Mouse (Mus musculus) ES-E14 (cell line): ENCODE results near the gene Clic1. TPM values are rescaled to one million over a fixed set of nuclear protein-coding genes. Genes with fewer than 3 reads are reported as not detected.

Source experiments
- DNase-seq: peaks from one replicate; pipeline ENCODE4 v3.0.0-alpha.2; 2013; ENCODE audit warnings: low read depth, low spot score
- H3K27ac ChIP-seq: 2 replicates; pipeline ENCODE4 v1.5.1; 2012; ENCODE audit warnings: low read depth, mild to moderate bottlenecking, low read length, moderate library complexity, mixed read lengths; ENCODE audit not compliant: poor library complexity, insufficient read depth, severe bottlenecking
- H3K36me3 ChIP-seq: 2 replicates; pipeline ENCODE4 v1.6.1; 2012; ENCODE audit warnings: mild to moderate bottlenecking, low read length, moderate library complexity, mixed read lengths; ENCODE audit not compliant: control insufficient read depth, poor library complexity, insufficient read depth, severe bottlenecking
- H3K4me1 ChIP-seq, 2 experiments: fragments of 150-350 bp in 1 of 2; sonication (generic) in 1 of 2; 2 replicates each; pipeline ENCODE4 v1.6.1; 2012; ENCODE audit warnings: low read length in 2 of 2, mild to moderate bottlenecking in 1 of 2, mixed read lengths in 1 of 2; ENCODE audit not compliant: control insufficient read depth in 2 of 2, insufficient read depth in 2 of 2, poor library complexity in 1 of 2
- H3K4me3 ChIP-seq, 2 experiments: fragments of 150-350 bp in 1 of 2; sonication (generic) in 1 of 2; 2 replicates each; pipeline ENCODE4 v1.5.1; 2012; ENCODE audit warnings: low read length in 2 of 2, low read depth in 1 of 2, mild to moderate bottlenecking in 1 of 2, mixed read lengths in 1 of 2; ENCODE audit not compliant: insufficient read depth in 1 of 2, poor library complexity in 1 of 2, severe bottlenecking in 1 of 2
- H3K9ac ChIP-seq: 2 replicates; pipeline ENCODE4 v1.6.1; 2012; ENCODE audit warnings: low read depth, mild to moderate bottlenecking, low read length, mixed read lengths; ENCODE audit not compliant: poor library complexity, insufficient read depth, severe bottlenecking
- H3K9me3 ChIP-seq: fragments of 150-350 bp; sonication (generic); 2 replicates; pipeline ENCODE4 v1.6.1; 2012; ENCODE audit warnings: low read depth, mild to moderate bottlenecking, low read length; ENCODE audit not compliant: control insufficient read depth, insufficient read depth
- CHD2 ChIP-seq: IDR thresholded peaks from 2 replicates; pipeline ENCODE4 v1.6.1; 2014; ENCODE audit warnings: mild to moderate bottlenecking, low read depth, low read length, inconsistent platforms
- HCFC1 ChIP-seq: IDR thresholded peaks from 2 replicates; pipeline ENCODE4 v1.6.1; 2012; ENCODE audit warnings: low read length, inconsistent platforms, borderline replicate concordance; ENCODE audit not compliant: insufficient read depth
- MAFK ChIP-seq: IDR thresholded peaks from 2 replicates; pipeline ENCODE4 v1.6.1; 2014; ENCODE audit warnings: mild to moderate bottlenecking, low read depth, low read length, inconsistent platforms; ENCODE audit not compliant: insufficient read depth
- ZC3H11A ChIP-seq: IDR thresholded peaks from 2 replicates; pipeline ENCODE4 v1.6.1; 2012; ENCODE audit warnings: low read depth, mild to moderate bottlenecking, inconsistent platforms, low read length, borderline replicate concordance
- ZNF384 ChIP-seq: IDR thresholded peaks from 2 replicates; pipeline ENCODE4 v1.6.1; 2012; ENCODE audit warnings: low read depth, low read length, inconsistent platforms
- in situ Hi-C, 2 experiments: fragments of 600-800 bp; cut with MboI; formaldehyde crosslinking; loops; one replicate each; pipeline ENCODE4 v1.15.1; 2025; ENCODE audit warnings: low sequenced_read_pairs in 2 of 2, inconsistent platforms in 1 of 2; ENCODE audit not compliant: unreplicated experiment in 2 of 2
- total RNA-seq: library from RNA; depleted of rRNA; stranded (reverse); fragments of 300-350 nt; gene quantifications from 2 replicates; pipeline ENCODE4 v1.2.3, GENCODE M21; 2012

Gene Clic1
- total RNA-seq, 1 experiment = 133 TPM

DNA sequence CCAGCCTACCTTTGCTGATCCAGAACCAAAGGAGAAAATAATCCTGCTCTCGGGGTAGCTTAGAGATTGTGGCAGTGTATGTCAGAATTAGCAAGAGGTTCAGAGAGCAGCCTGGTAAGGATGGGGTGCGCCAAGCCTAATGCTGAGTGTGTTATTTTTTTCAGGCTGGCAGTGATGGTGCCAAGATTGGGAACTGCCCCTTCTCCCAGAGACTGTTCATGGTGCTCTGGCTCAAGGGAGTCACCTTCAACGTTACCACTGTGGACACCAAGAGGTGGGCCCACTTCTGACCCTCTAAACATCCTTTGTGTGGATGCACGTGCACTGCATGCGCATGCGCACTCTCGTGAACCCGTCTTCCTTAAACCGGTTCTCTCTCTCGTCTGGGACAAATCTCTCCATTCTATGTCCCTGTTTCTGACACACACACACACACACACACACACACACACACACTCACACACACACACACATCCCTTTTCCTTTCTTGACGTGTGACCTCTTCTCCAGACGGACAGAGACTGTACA, 2.6 kb downstream of the Clic1 start:
- Histone ChIP-seq H3K27ac (peak overlapping the region; percentile 93; the same call in 1 of the 2 replicates), H3K9me3 (no peaks in the 10 kb centered on the region), H3K9ac (peak overlapping the region; percentile 89), H3K36me3 (peaks cover 28% of the 10 kb centered on the region), H3K4me1 (peaks cover 0 to 26% of the 10 kb centered on the region in 2 experiments; a peak in 3 of 4 replicates), H3K4me3 (peak overlapping the region; percentile 78 to 79; a peak in 3 of 4 replicates)
- in situ Hi-C loops = no loop called here
- TF ChIP-seq ZC3H11A (no peak), HCFC1 (no peak), MAFK (no peak), CHD2 (no peak), ZNF384 (no peak)
- no peak for DNase-seq

DNA sequence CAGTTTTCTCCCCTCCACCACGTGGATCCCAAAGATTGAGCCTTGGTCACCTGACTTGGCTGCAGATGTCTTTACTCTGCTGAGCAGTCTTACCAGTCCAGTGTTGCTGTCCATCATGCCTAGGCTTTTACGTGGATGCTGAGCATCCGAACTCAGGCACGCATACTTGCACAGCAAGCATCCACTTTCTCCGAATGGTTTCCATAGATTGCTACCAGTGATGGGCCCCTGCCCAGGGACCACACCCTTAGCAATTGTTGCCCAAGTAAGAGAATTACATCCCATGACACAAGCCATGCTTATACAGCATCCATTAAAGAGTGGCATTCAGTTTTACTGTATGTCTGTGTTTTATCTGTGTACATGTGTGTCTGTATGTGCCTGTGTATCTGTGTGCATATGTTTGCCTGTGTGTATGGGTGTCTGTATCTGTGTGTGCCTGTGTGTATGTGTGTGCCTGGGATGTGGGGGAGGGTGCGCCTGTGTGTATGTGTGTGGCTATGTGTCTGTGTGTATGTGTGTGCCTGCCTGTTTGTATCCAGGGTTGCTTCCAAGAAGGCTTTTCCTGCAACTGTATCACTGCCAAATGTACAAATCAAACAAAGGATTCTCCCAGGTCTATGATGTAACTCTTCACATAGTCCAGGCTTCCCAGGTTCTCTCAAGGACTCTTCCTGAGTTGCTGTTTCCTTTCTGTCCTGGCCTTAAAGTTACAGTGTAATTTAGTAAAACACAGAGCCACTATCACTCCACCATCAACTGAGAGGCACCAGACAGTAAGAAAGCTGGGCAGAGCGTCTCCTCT, 6.1 kb downstream of the Clic1 start:
- no peak overlapping the region for H3K9ac ChIP-seq
- no peak for TF ChIP-seq ZNF384
- TF ChIP-seq HCFC1 = no peak
- no peak for TF ChIP-seq MAFK
- TF ChIP-seq CHD2 = no peak
- H3K4me1 ChIP-seq = peaks cover 0 to 26% of the 10 kb centered on the region in 2 experiments; a peak in 3 of 4 replicates
- no peak for DNase-seq
- no peaks in the 10 kb centered on the region for H3K9me3 ChIP-seq
- H3K36me3 ChIP-seq = peaks cover 38% of the 10 kb centered on the region
- no peak overlapping the region for H3K4me3 ChIP-seq
- in situ Hi-C loops = no loop called here
- no peak overlapping the region for H3K27ac ChIP-seq

DNA sequence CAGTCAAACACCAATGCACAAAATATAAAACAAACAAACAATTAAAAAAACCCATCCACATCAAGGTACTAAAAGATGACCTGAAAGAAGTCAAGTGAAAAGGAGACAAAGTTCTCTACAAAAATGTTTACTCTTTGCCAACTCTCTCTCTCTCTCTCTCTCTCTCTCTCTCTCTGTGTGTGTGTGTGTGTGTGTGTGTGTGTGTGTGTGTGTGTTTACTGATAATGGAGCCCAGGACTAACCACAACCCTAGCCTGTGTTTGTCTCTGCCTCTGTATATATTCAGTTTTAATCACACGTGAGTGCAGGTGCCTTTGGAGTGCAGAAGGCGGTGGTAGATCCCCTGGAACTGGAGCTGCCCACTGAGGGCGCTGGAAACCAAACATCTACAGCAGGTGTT, 7.3 kb downstream of the Clic1 start:
- peaks cover 43% of the 10 kb centered on the region for H3K36me3 ChIP-seq
- in situ Hi-C loops = no loop called here
- H3K4me3 ChIP-seq = no peak overlapping the region
- no peak for DNase-seq
- H3K4me1 ChIP-seq = peaks cover 0 to 30% of the 10 kb centered on the region in 2 experiments
- H3K9ac ChIP-seq = no peak overlapping the region
- no peak overlapping the region for H3K27ac ChIP-seq
- no peaks in the 10 kb centered on the region for H3K9me3 ChIP-seq
- TF ChIP-seq CHD2 (no peak), MAFK (no peak), ZC3H11A (no peak), ZNF384 (no peak), HCFC1 (no peak)

DNA sequence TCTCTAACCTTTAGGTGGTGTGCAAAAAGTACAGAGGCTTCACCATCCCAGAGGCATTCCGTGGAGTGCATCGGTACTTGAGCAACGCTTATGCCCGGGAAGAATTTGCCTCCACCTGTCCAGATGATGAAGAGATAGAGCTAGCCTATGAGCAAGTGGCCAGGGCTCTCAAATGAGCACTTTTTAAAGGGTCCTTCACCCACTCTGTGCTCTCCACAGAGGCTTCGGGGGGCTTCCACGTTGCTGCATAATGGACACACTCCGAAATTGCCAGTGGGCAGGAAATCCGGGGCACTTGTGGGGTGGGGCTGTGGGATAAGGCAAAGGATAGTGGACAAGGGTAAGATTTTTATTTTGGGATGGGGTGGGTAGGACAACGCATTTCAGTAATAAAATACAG, 8.6 kb downstream of the Clic1 start:
- Histone ChIP-seq H3K9ac (no peak overlapping the region), H3K4me3 (no peak overlapping the region; a peak in 1 of 4 replicates), H3K36me3 (peaks cover 34% of the 10 kb centered on the region), H3K27ac (no peak overlapping the region), H3K4me1 (peaks cover 2 to 24% of the 10 kb centered on the region in 2 experiments), H3K9me3 (no peaks in the 10 kb centered on the region)
- in situ Hi-C loops = no loop called here
- DNase-seq = no peak
- no peak for TF ChIP-seq CHD2
- TF ChIP-seq ZNF384 = no peak
- no peak for TF ChIP-seq HCFC1
- TF ChIP-seq ZC3H11A = no peak
- no peak for TF ChIP-seq MAFK
